Mouse (Mus musculus) layer of hippocampus, adult 8-10 months (tissue): ENCODE measurements around the gene Cib3. TPM values are rescaled to one million over a fixed set of nuclear protein-coding genes. Genes with fewer than 3 reads are reported as not detected.

Experiments used
- total RNA-seq, 4 experiments: library from RNA; stranded (reverse); gene quantifications; 2 replicates each; pipeline ENCODE4 v1.2.4; 2022

Gene Cib3
- total RNA-seq, 4 experiments from 2014 or later: 0.14 TPM; not detected in 3

Other genes with a start within 250 kb of the Cib3 start
- gene Cyp4f18, start 203.2 kb downstream of the Cib3 start, total RNA-seq: not detected
- not detected for gene Olfr372, start 171.6 kb downstream of the Cib3 start, total RNA-seq
- gene Olfr373, start 129.7 kb downstream of the Cib3 start, total RNA-seq: not detected
- gene Olfr374, start 105.8 kb downstream of the Cib3 start, total RNA-seq: under 1 TPM in 1 of 4 experiments, not detected in 3; 0.05 TPM
- gene Tpm4, start 77.9 kb downstream of the Cib3 start, total RNA-seq: 10 to 100 TPM; 28.9 to 32.3 (median 30.2) TPM
- gene Rab8a, start 51.6 kb downstream of the Cib3 start, total RNA-seq: 10 to 100 TPM; 32.2 to 40.7 (median 37.0) TPM
- under 1 TPM in 1 of 4 experiments, not detected in 3; 0.31 TPM for gene Hsh2d, start 23.2 kb downstream of the Cib3 start, total RNA-seq
- not detected for gene Gm11034, start 799 bp upstream of the Cib3 start, total RNA-seq
- gene Fam32a, start 6.9 kb upstream of the Cib3 start, total RNA-seq: 10 to 100 TPM; 53.1 to 64.6 (median 56.2) TPM
- 10 to 100 TPM; 86.8 to 93.2 (median 91.0) TPM for gene Ap1m1, start 27.2 kb upstream of the Cib3 start, total RNA-seq
- gene Gm10282, start 92.4 kb upstream of the Cib3 start, total RNA-seq: 1 to 10 TPM; 3.8 to 7.8 (median 6.0) TPM
- 10 to 100 TPM in 3 of 4 experiments, 1 to 10 TPM in 1; 9.5 to 15.3 (median 12.7) TPM for gene Klf2, start 106.2 kb upstream of the Cib3 start, total RNA-seq
- gene Eps15l1, start 208.6 kb upstream of the Cib3 start, total RNA-seq: 10 to 100 TPM; 69.5 to 77.8 (median 72.1) TPM
- 1 to 10 TPM in 2 of 4 experiments, under 1 TPM in 1, not detected in 1; 0.83 to 1.2 (median 1.2) TPM for gene Calr3, start 231.0 kb upstream of the Cib3 start, total RNA-seq
- gene 1700030K09Rik, start 231.0 kb upstream of the Cib3 start, total RNA-seq: 10 to 100 TPM in 3 of 4 experiments, 1 to 10 TPM in 1; 9.6 to 14.3 (median 12.0) TPM